Mouse (Mus musculus) retina, embryonic 14.5 days (tissue): ENCODE results near the gene Lrp1.

Experiments used
- DNase-seq: peaks from one replicate; pipeline ENCODE4 v3.0.0-alpha.2; 2015; ENCODE audit warnings: low spot score

Lrp1 gene

GRCm38 (mm10) chr10:127520714-127521357 lies 100.1 kb downstream of the Lrp1 start:
- no peak for DNase-seq

- DNase-seq = no peak
Measured at GRCm38 (mm10) chr10:127519903-127520713, 100.8 kb downstream of the Lrp1 start.

- DNase-seq = no peak
Measured at GRCm38 (mm10) chr10:127519041-127519701, 101.8 kb downstream of the Lrp1 start.

GRCm38 (mm10) chr10:127517941-127518340 lies 103.0 kb downstream of the Lrp1 start:
- no peak for DNase-seq

GRCm38 (mm10) chr10:127516576-127517260 lies 104.2 kb downstream of the Lrp1 start:
- DNase-seq = peak; percentile 88

GRCm38 (mm10) chr10:127515983-127516459 lies 104.9 kb downstream of the Lrp1 start:
- no peak for DNase-seq

- peak; percentile 21 for DNase-seq
Measured at GRCm38 (mm10) chr10:127515271-127515982, 105.5 kb downstream of the Lrp1 start.

GRCm38 (mm10) chr10:127514764-127515163 lies 106.2 kb downstream of the Lrp1 start, which contains the start of gene Ndufa4l2:
Ndufa4l2 (plus strand) TSS chr10:127514967.
- peak; percentile 54 for DNase-seq

GRCm38 (mm10) chr10:127514111-127514698 lies 106.7 kb downstream of the Lrp1 start:
- DNase-seq = no peak

GRCm38 (mm10) chr10:127513501-127514091 lies 107.4 kb downstream of the Lrp1 start:
- peak; percentile 78 for DNase-seq

GRCm38 (mm10) chr10:127512813-127513212 lies 108.1 kb downstream of the Lrp1 start:
- peak; percentile 97 for DNase-seq

GRCm38 (mm10) chr10:127512307-127512666 lies 108.7 kb downstream of the Lrp1 start:
- DNase-seq = no peak

- peak; percentile 82 for DNase-seq
Measured at GRCm38 (mm10) chr10:127511634-127512306, 109.2 kb downstream of the Lrp1 start.

GRCm38 (mm10) chr10:127510895-127511617 lies 109.9 kb downstream of the Lrp1 start:
- peak; percentile 51 for DNase-seq

- DNase-seq = peak; percentile 74
Measured at GRCm38 (mm10) chr10:127509837-127510701, 110.9 kb downstream of the Lrp1 start.

GRCm38 (mm10) chr10:127509051-127509836 lies 111.7 kb downstream of the Lrp1 start:
- peak; percentile 98 for DNase-seq

GRCm38 (mm10) chr10:127508239-127508638 lies 112.7 kb downstream of the Lrp1 start:
- DNase-seq = peak; percentile 88
